In genomic region chr9:27043892-27044291, GRCm38 (mm10) we compare ENCODE assay signal across 18 mouse cellular contexts.
"Had no signal": no experiment of that assay in that cellular context is flagged by ENCODE, and none has a peak within 500 bp of the region (broad histone marks: within the 10 kb centered on the region; RNA-seq: fewer than 3 reads in every experiment).

No protein-coding gene starts in this region.

- H3K9ac ChIP-seq: limb, embryonic 13.5 days; liver, embryonic 13.5 days; midbrain, embryonic 13.5 days; stomach, embryonic 15.5 days had no signal

- H3K27ac ChIP-seq: limb, embryonic 10.5 days; limb, embryonic 13.5 days; liver, embryonic 13.5 days; midbrain, embryonic 13.5 days; stomach, embryonic 15.5 days had no signal

- DNase-seq: kidney, adult 18-20 months; kidney, adult 9 months; kidney, postnatal 14 days; kidney, postnatal 4 days; layer of hippocampus, adult 9-11 months; liver, embryonic 13.5 days; lung, adult 2 months; lung, postnatal 14 days; lung, postnatal 4 days; right cerebral cortex, adult 18-20 months; right cerebral cortex, postnatal 14 days; right cerebral cortex, postnatal 4 days; thymus, adult 18-20 months; thymus, postnatal 36 days had no signal

- H3K4me2 ChIP-seq: limb, embryonic 13.5 days; liver, embryonic 13.5 days; midbrain, embryonic 13.5 days; stomach, embryonic 15.5 days had no signal

- H3K4me1 ChIP-seq: limb, embryonic 10.5 days; limb, embryonic 13.5 days; liver, embryonic 13.5 days; midbrain, embryonic 13.5 days; stomach, embryonic 15.5 days had no signal

- ATAC-seq: midbrain, embryonic 13.5 days had no signal

- H3K9me3 ChIP-seq: limb, embryonic 10.5 days; limb, embryonic 13.5 days; liver, embryonic 13.5 days; midbrain, embryonic 13.5 days; stomach, embryonic 15.5 days had no signal

- H3K27me3 ChIP-seq: limb, embryonic 13.5 days; liver, embryonic 13.5 days; midbrain, embryonic 13.5 days; stomach, embryonic 15.5 days had no signal

- H3K4me3 ChIP-seq: limb, embryonic 10.5 days; limb, embryonic 13.5 days; liver, embryonic 13.5 days; midbrain, embryonic 13.5 days; stomach, embryonic 15.5 days had no signal
